Mouse (Mus musculus) embryonic stem cell, embryonic (primary cell): ENCODE results near the gene Tpm3.

Experiments
- CTCF ChIA-PET, 4 experiments: fragments of 300-600 bp in 2 of 4; fragments of 350-600 bp in 2 of 4; sonication (Branson Sonifier 250); formaldehyde crosslinking; loops; one replicate each; lab custom pipeline; 2022; ENCODE audit warnings: inconsistent platforms in 2 of 4; lab: Charles Lee
- POLR2A ChIA-PET, 4 experiments: fragments of 300-600 bp in 2 of 4; fragments of 350-600 bp in 2 of 4; sonication (Branson Sonifier 250); formaldehyde crosslinking; loops; one replicate each; lab custom pipeline; 2022; ENCODE audit warnings: antibody characterized with exemption in 4 of 4, inconsistent platforms in 1 of 4; lab: Charles Lee

Gene Tpm3

DNA sequence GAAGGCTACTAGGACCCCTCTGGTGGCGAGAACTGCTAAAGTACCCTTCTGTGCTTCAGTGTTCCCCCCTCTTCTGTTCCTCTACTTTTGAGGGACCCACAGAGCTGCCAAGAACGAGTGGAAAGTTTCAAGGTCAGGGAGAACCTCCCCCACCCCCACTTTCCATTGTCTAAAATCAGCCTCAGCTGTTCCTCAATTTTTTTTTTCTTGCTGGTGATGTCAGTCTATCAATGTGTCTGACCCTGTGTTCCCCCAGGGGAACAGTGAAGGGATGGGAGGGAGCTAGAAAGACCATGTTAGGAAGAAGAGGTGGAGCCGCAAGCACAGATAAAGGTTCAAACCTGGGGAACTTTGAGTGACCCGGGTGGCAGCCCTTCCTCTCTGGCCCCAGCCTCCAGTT, at the start of gene Tpm3:
Tpm3 (plus strand) TSS at position 356 of the 400 bp plus-strand sequence.
- CTCF ChIA-PET: interaction anchor here in 1 of 4 experiments (0.7 kb wide), 1 partner anchor 30 kb away, joined by 3 read pairs; no protein-coding TSS in a partner anchor
- POLR2A ChIA-PET: interaction anchor here in 3 of 4 experiments (0.7 to 1.6 kb wide), 5 partner anchors 10 to 585 kb away, joined by 3 to 7 read pairs (median 3); partner anchors contain the start of gene Hax1 (in 1 of the 3)

DNA sequence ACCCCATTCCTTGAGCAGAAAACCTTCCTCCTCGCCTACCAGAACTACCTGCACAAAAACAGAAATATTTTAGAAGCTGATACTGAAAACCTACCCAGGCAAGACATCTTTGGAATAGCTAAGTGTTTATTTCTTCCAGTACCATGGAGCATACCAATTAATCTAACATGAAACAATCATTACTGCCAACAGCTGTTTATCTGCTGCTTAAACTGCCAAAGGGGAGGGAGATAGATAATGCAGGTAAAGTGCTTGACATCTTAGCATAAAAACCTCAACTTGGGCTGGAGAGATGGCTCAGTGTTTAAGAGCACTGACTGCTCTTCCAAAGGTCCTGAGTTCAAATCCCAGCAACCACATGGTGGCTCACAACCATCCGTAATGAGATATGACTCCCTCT, 37.8 kb upstream of the Tpm3 start:
- POLR2A ChIA-PET: interaction anchor here in 3 of 4 experiments (0.5 to 4.8 kb wide), 10 partner anchors 9 to 36 kb away, joined by 3 to 30 read pairs (median 5); partner anchors contain the start of genes Hax1 (in 2 of the 3) and 4933434E20Rik (in 1 of the 3)
- CTCF ChIA-PET: interaction anchor here in 1 of 4 experiments (1.4 kb wide), 1 partner anchor 31 kb away, joined by 6 read pairs; no protein-coding TSS in a partner anchor

DNA sequence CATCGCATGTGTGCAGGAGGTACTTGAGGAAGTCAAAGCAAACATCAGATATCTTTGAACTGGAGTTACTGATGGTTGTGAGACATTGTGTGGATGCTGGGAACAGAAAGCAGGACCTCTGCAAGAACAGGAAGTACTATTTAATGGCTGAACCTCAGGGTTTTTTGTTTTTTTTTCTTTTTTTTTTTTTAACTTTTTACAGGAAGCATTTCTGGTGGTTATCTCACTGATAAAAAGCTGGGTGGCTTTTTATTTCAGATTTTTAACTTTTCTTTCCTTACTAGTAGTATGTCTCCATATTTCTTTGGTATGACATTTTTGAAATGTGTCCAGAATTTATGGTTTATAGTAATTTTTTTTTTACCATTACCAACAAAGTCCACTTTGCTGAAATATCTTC, 36.2 kb upstream of the Tpm3 start:
- POLR2A ChIA-PET: interaction anchor here (0.6 to 4.8 kb wide), 10 partner anchors 9 to 1733 kb away, joined by 3 to 28 read pairs (median 4); partner anchors contain the start of gene Hax1 (in 1 of the 4)
- CTCF ChIA-PET: interaction anchor here in 3 of 4 experiments (0.6 to 1.0 kb wide), 5 partner anchors 19 to 83 kb away, joined by 3 to 4 read pairs (median 3); no protein-coding TSS in a partner anchor

DNA sequence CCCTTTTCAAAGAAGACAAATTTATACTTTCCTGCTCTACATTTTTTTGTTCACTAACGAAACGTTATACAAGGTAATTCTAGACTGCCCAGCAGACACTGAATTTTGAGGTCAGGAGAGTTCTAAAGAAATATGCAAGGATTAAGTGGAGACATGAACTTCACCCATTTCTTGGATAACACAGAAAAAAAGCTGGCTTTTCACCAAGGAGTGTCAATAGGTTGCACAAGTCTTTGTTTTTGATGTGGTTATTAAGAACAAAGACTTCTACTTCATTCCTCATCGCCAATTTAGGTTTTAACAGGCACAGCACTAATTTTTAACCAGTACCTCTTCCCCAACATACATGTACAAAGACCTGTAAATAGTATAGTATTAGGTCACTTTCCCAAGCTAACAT, 22.8 kb upstream of the Tpm3 start:
- POLR2A ChIA-PET: interaction anchor here in 3 of 4 experiments (0.8 to 3.7 kb wide), 18 partner anchors 8 to 667 kb away, joined by 3 to 45 read pairs (median 4); partner anchors contain the start of genes Hax1 (in 2 of the 3) and Atp8b2 (in 1 of the 3)
- CTCF ChIA-PET: no interaction called here

DNA sequence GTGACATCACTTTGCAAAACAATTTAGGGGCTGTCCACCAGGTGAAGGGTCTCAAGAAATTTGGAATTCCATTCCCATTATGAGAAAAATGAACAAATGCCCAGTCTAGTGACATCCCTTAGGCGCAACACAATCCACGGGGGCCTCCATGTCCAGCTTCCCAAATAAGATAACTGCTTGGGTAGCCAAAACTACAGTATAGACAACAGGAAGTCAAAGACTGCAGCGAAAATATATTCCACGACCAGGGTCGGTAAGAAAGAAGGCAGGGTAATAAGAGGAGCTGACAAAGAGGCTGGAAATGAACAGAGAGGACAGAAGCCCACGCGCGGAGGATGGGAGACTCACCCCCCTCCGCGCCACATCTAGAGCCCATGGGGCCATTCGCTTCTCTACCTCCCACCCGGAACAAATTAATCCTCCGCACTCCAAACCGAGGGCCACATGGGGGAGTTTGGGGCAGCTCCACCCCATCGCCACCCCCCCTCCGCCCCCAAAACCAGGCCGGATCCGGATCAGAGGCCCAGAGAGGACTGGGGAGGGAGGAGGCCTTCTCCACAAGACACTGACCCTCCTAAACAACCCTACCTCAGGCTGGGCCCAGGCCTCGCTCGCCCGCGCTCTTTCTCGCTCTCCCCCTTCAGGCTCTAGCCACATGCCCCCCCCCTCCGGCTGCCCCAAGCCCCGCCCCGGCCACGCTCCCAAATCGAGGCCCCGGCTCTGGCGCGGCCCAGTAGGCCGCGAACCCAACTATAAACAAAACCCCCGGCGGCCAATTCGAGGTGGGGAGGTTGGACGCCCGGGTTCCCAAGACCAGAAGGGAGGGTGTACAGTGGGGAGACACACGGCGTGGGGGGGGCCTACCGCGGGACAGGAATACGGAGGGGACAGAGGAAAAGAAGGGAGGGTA, 20.8 kb upstream of the Tpm3 start, which contains the start of gene 4933434E20Rik:
4933434E20Rik (plus strand) TSS at position 196 of the 910 bp plus-strand sequence.
- ChIA-PET CTCF (interaction anchor here in 1 of 4 experiments (0.7 kb wide), 1 partner anchor 1060 kb away, joined by 5 read pairs; no protein-coding TSS in a partner anchor), POLR2A (interaction anchor here (0.6 to 3.7 kb wide), 33 partner anchors 10 to 1625 kb away, joined by 3 to 45 read pairs (median 4); partner anchors contain the start of genes Hax1 (in 2 of the 4), Rab13 (in 1 of the 4), Rps27 (in 1 of the 4) and Slc39a1 (in 1 of the 4))

DNA sequence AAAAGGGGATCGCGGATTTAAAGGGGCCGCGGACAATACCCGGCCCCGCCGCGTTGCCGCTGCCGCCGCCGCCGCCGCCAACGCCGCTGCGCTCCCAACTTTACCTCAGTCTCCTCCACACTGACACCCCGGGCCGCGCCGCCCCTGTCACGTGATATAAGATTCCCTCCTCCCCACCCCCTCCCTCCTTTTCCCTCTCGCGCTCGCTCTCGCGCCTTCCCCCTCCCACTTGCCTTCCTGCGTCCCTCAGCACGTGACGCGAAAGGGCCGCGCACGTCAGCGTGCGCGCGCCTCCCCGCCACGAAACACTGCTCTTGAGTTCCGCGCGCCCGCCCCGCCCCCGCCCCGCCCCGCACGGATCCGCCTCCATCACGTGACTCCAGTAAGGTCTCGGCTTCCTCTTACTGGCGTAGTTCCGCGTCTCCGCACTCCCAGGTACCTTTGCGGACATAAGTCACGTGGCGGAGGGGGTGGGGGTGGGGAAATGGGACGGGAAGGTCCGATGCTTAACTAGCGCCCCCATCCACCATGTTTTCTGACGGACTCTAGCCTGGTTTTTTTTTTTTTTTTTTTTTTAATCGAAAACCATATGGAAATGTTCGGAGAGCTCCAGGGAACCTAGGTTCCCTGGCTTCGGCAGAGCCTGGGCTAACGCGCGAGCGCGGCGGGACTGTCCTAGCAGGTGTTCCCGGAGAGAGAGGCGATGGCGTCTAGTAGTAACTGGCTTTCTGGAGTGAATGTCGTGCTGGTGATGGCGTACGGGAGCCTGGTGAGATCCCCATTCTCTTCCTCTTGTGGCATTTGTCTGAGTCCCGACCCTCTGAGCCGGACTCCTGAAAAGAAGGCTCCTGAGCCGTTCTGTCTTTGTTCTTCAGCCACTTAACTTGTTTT, 19.9 kb upstream of the Tpm3 start, which contains the start of gene Ubap2l:
Ubap2l (minus strand) TSS at position 278 of the 891 bp plus-strand sequence.
- ChIA-PET CTCF (interaction anchor here (0.6 to 1.0 kb wide), 5 partner anchors 12 to 996 kb away, joined by 3 to 4 read pairs (median 3); partner anchors contain the start of gene Hax1 (in 1 of the 4)), POLR2A (interaction anchor here (0.6 to 5.0 kb wide), 31 partner anchors 10 to 1645 kb away, joined by 3 to 45 read pairs (median 5); partner anchors contain the start of genes Hax1 (in 2 of the 4), Atp8b2 (in 1 of the 4), Gatad2b (in 1 of the 4) and Rab13 (in 1 of the 4))

DNA sequence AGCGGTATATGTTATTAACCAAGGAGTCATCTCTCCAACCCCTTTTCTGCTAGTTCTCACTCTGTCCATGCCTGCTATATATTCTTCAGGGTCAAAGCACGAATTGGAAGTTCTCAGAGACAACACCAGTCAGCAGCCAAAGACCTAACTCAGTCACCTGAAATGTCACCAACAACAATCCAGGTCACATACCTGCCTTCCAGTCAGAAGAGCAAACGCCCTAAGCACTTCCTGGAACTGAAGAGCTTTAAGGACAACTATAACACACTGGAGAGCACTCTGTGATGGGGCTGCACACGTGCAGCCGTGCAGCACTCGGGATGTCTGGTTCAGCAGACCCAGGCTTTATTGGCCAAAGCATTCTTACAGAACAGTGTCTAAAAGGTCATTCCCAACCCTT, 10.9 kb upstream of the Tpm3 start:
- ChIA-PET CTCF (no interaction called here), POLR2A (interaction anchor here in 2 of 4 experiments (0.5 to 1.9 kb wide), 4 partner anchors 13 to 422 kb away, joined by 3 to 5 read pairs (median 4); no protein-coding TSS in a partner anchor)

DNA sequence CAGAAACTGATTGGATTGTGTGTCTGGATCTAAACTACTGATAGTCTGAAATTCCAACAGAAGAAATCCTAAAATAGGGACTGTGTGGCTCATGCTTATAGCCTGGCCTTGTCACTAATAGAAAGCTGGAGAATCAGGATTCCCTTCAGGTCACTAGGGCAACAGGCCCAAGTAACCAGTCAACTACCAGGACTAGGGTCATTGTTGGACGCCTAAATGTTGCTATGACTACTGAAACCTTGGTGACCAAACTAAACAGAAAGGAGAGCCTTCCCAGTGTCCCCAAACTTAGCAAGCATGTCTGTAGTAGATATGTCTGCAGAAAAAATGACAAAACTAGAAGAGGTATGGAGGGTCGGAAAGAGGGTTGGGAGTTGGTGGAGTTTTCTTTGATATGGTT, 9.9 kb upstream of the Tpm3 start:
- CTCF ChIA-PET: interaction anchor here in 1 of 4 experiments (0.6 kb wide), 1 partner anchor 15 kb away, joined by 5 read pairs; no protein-coding TSS in a partner anchor
- POLR2A ChIA-PET: interaction anchor here (1.0 to 5.5 kb wide), 8 partner anchors 8 to 63 kb away, joined by 3 to 40 read pairs (median 6); partner anchors contain the start of genes Hax1 (in 1 of the 4), Tpm3 (in 1 of the 4) and Ubap2l (in 1 of the 4)

DNA sequence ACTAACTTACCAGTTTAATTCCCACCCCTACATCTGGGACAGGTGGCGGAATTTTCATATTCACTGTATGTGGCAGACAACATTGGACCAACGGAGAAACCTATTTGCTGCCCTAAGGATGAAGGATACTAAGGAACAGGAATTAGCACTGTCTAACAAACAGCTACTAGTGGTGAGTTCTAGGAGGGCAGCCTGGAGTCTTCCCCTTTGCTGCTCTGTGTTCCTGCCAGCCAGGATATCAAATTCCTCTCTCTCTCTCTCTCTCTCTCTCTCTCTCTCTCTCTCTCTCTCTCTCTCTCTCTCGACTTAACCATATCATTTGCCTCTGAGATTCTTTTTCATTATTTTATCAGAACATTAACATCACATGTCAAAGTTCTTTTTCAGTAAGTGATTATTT, 8.1 kb upstream of the Tpm3 start:
- POLR2A ChIA-PET: interaction anchor here (0.6 to 8.0 kb wide), 28 partner anchors 8 to 670 kb away, joined by 3 to 108 read pairs (median 5); partner anchors contain the start of genes Hax1 (in 3 of the 4), 4933434E20Rik (in 1 of the 4) and Ubap2l (in 1 of the 4)

DNA sequence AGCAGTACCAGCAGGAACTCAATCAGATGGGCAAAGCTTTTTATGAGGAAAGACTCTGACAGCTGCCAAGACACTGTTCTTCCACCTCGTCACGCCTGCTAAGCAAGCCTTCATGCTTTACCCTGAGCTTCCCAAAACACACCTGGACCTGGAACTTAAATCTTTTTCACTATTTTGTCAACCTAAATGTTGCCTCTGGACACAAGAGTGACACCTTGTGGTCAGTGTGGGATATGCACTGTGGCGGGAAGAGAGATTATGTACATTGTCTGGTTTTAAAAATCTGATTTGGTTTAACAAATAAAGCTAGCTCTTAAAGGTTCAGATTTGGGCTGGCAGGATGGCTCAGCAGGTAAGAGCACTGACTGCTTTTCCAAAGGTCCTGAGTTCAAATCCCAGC, 6.9 kb upstream of the Tpm3 start:
- ChIA-PET POLR2A (interaction anchor here (0.7 to 8.0 kb wide), 29 partner anchors 9 to 280 kb away, joined by 3 to 108 read pairs (median 4); partner anchors contain the start of genes Hax1 (in 3 of the 4), 4933434E20Rik (in 1 of the 4) and Ubap2l (in 1 of the 4)), CTCF (interaction anchor here (0.6 to 3.0 kb wide), 37 partner anchors 8 to 537 kb away, joined by 3 to 36 read pairs (median 4); partner anchors contain the start of genes Hax1 (in 1 of the 4) and Ube2q1 (in 1 of the 4))

More for the DNA sequence above, 8.1 kb upstream of the Tpm3 start:
- CTCF ChIA-PET: interaction anchor here (0.6 to 3.0 kb wide), 25 partner anchors 10 to 731 kb away, joined by 3 to 36 read pairs (median 4); partner anchors contain the start of gene Hax1 (in 1 of the 4)

DNA sequence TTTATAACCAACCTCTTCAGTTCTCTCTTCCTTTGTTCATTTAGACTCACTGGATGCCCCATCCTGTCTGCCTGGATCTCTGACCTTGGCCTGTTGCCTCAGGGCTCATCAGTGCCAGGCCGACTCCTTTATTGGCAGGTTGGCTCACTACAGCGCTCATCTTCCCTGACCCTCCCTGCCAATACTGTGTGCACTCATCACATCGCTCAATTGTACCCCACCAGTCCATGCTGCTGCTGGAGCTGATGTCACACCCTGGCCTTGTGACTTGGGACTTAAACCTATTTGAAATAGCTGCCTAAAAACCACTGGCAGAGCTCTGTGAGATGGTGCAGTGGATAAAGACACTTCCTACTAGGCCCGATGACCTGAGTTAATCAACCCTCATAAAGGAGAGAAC, 4.6 kb upstream of the Tpm3 start:
- POLR2A ChIA-PET: interaction anchor here in 2 of 4 experiments (1.1 to 8.0 kb wide), 3 partner anchors 10 to 70 kb away, joined by 3 to 108 read pairs (median 6); no protein-coding TSS in a partner anchor

DNA sequence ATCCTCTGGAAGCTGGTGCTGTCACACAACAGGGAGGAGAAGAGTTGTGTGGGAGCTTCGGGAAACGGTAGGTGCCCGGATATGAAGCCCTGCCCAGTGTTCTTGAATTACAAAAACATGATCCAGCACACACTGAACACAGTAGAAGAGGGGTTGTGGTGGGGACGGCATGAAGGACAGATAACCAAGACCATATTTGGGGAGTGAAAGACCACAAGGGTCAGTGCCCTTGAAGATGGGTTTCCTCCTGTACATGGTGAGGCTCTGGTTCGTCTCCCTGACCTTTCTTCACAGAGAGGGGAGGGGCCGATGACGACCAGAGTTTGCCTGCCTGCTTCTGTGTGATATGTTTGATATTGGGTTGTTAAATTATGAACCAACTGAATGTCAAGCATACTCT, 2.8 kb upstream of the Tpm3 start:
- ChIA-PET CTCF (interaction anchor here in 1 of 4 experiments (1.5 kb wide), 1 partner anchor 8 kb away, joined by 7 read pairs; no protein-coding TSS in a partner anchor), POLR2A (interaction anchor here in 2 of 4 experiments (0.7 to 8.0 kb wide), 7 partner anchors 8 to 71 kb away, joined by 3 to 108 read pairs (median 4); partner anchors contain the start of gene Hax1 (in 2 of the 2))

More for the DNA sequence above, 4.6 kb upstream of the Tpm3 start:
- CTCF ChIA-PET: interaction anchor here in 1 of 4 experiments (2.2 kb wide), 1 partner anchor 10 kb away, joined by 8 read pairs; no protein-coding TSS in a partner anchor

DNA sequence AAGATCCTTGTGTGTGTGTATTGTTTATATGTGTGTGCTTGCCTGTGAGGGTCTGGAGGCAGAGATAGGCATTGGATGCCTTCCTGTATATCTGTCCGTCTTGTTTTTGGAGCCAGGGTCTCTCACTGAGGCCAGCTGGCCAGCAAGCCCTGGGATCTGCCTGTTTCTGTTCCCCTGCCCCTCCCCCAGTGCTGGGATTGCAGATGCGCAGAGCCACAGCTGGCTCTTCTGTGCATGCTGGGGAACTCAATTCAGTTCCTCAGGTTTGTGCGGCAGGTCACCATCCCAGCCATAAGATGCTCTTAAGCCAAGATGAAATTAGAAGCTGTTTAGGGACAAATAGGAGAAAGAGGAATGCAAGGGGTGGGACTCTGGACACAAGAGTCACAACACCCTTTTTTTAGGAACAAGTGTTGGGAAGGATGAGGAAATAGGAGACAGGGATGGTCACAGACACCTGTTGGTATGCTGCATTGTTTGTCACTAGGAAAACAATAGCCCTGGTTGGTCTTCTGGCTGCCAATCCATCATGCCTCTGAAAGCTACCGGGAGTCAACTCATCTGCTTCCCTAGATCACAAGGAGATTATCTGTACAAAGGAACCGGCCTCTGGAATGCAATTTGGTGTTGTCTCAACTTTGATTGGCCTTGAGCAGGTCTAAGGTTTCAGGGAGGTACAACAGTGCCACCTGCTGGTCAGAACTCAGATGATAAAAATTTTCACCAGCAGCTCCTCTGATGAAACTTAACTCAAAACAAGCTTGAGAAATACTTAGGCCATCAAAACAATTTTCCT, 4.7 kb downstream of the Tpm3 start:
- ChIA-PET CTCF (interaction anchor here (0.5 to 3.7 kb wide), 56 partner anchors 8 to 699 kb away, joined by 3 to 36 read pairs (median 4); partner anchors contain the start of genes Atp8b2 (in 1 of the 4), Hax1 (in 1 of the 4) and Il6ra (in 1 of the 4)), POLR2A (interaction anchor here (0.6 to 15.3 kb wide), 71 partner anchors 9 to 659 kb away, joined by 3 to 400 read pairs (median 4); partner anchors contain the start of genes 4933434E20Rik (in 3 of the 4), Hax1 (in 3 of the 4), Nup210l (in 2 of the 4) and Cks1b (in 1 of the 4))

DNA sequence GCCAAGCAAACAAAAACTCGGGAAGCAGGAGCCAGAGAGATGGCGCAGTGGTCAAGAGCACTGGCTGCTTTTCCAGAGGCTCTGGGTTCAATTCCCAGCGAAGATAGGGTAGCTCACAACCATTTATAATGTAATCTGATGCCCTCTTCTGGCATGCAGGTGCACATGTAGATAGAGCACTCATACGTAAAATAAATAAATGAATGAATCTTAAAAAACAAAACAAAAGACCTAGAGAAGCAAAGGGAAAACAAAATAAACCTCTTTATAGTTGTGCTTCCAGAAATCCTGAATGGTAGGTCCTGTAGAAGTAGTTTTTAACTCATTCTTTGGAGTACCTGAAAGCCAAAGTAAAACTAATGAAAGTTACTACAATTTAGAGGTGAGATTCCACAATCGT, 5.8 kb downstream of the Tpm3 start:
- ChIA-PET POLR2A (interaction anchor here in 3 of 4 experiments (0.6 to 15.3 kb wide), 32 partner anchors 7 to 551 kb away, joined by 3 to 400 read pairs (median 8); partner anchors contain the start of genes 4933434E20Rik (in 3 of the 3), Hax1 (in 2 of the 3), Nup210l (in 2 of the 3) and Ubap2l (in 1 of the 3)), CTCF (interaction anchor here (0.9 to 3.7 kb wide), 12 partner anchors 12 to 261 kb away, joined by 3 to 36 read pairs (median 8); partner anchors contain the start of gene Atp8b2 (in 1 of the 4))
